Mouse (Mus musculus) embryo, embryonic 10.5 days (tissue): ENCODE results near the gene Golga1.
A peak's percentile ranks its signal among the peaks of the same experiment; 100 is the strongest.
"Not testable (repeated sequence)": the region's sequence is repeated elsewhere in the genome, so short reads cannot be mapped to it uniquely, and the experiment has no call there.

Source experiments
- DNase-seq: peaks from one replicate; pipeline ENCODE4 v3.0.0-alpha.2; 2015; ENCODE audit warnings: low spot score

The Golga1 gene

GRCm38 (mm10) chr2:39065400-39065987, at the start of gene Golga1:
Gene Golga1, minus strand, starts transcription at chr2:39065541.
- DNase-seq, result peak; percentile 94

- no peak for DNase-seq
These were observed 48.8 kb upstream of the Golga1 start for GRCm38 (mm10) chr2:39114093-39114492.

- DNase-seq, result no peak
These were observed 45.2 kb upstream of the Golga1 start for GRCm38 (mm10) chr2:39110514-39110913.

GRCm38 (mm10) chr2:39109712-39110111, 44.4 kb upstream of the Golga1 start:
- not testable (repeated sequence) for DNase-seq

GRCm38 (mm10) chr2:39099951-39100350, 34.6 kb upstream of the Golga1 start:
- DNase-seq, result not testable (repeated sequence)

- DNase-seq, result peak; percentile 12
These were observed 32.7 kb upstream of the Golga1 start for GRCm38 (mm10) chr2:39097993-39098392.

GRCm38 (mm10) chr2:39091966-39092365, 26.6 kb upstream of the Golga1 start:
- no peak for DNase-seq

GRCm38 (mm10) chr2:39082706-39083105, 17.4 kb upstream of the Golga1 start:
- no peak for DNase-seq

- DNase-seq, result no peak
These were observed 5.3 kb upstream of the Golga1 start for GRCm38 (mm10) chr2:39070666-39071065.

GRCm38 (mm10) chr2:39069096-39069495, 3.8 kb upstream of the Golga1 start:
- no peak for DNase-seq

- peak; percentile 35 for DNase-seq
These were observed 498 bp downstream of the Golga1 start for GRCm38 (mm10) chr2:39064687-39065399.

- no peak for DNase-seq
These were observed 16.8 kb downstream of the Golga1 start for GRCm38 (mm10) chr2:39048515-39048914.

GRCm38 (mm10) chr2:39040215-39040614, 25.1 kb downstream of the Golga1 start:
- no peak for DNase-seq

- no peak for DNase-seq
These were observed 33.7 kb downstream of the Golga1 start for GRCm38 (mm10) chr2:39031611-39032010.

GRCm38 (mm10) chr2:39020004-39020403, 45.3 kb downstream of the Golga1 start:
- DNase-seq, result no peak

- DNase-seq, result no peak
These were observed 48.8 kb downstream of the Golga1 start for GRCm38 (mm10) chr2:39016581-39016980.

GRCm38 (mm10) chr2:39012768-39013279, 52.5 kb downstream of the Golga1 start:
- DNase-seq, result no peak

GRCm38 (mm10) chr2:39011971-39012370, 53.4 kb downstream of the Golga1 start:
- no peak for DNase-seq

- no peak for DNase-seq
These were observed 54.1 kb downstream of the Golga1 start for GRCm38 (mm10) chr2:39011264-39011663.

- not testable (repeated sequence) for DNase-seq
These were observed 55.2 kb downstream of the Golga1 start for GRCm38 (mm10) chr2:39010144-39010543.

GRCm38 (mm10) chr2:39008954-39009365, 56.4 kb downstream of the Golga1 start:
- peak; percentile 45 for DNase-seq

GRCm38 (mm10) chr2:39008350-39008851, 56.9 kb downstream of the Golga1 start:
- DNase-seq, result no peak

GRCm38 (mm10) chr2:39007865-39008264, 57.5 kb downstream of the Golga1 start:
- peak; percentile 95 for DNase-seq
